Mouse (Mus musculus): ENCODE measurements at regions not wholly inside any gene's neighbourhood (a gene's known extent, or its start where the extent isn't known, plus 50 kb on each side); places are given as distances from the start of the nearest gene placed in this dataset.
A peak's percentile ranks its signal among the peaks of the same experiment; 100 is the strongest.

GRCm38 (mm10) chr9:120733681-120734465 lies 162.6 kb downstream of the Rpl14 start:
- no peak for DNase-seq (ENCODE audit: extremely low spot score in 1 of 2, low spot score in 2 of 2)
- no peak overlapping the region; the same call in 1 of the 2 replicates for H3K27ac ChIP-seq
- intact Hi-C loops (cut with DNase I), result no loop called here

GRCm38 (mm10) chr9:120735217-120735616 lies 164.0 kb downstream of the Rpl14 start:
- intact Hi-C loops (cut with DNase I), result no loop called here
- DNase-seq (ENCODE audit: extremely low spot score in 1 of 2, low spot score in 2 of 2), result no peak
- Histone ChIP-seq H3K27ac (no peak overlapping the region), H3K4me3 (no peak overlapping the region)
- TF ChIP-seq CTCF (IDR thresholded peaks at IDR 0.05), result no peak

More at GRCm38 (mm10) chr9:120733681-120734465, 162.6 kb downstream of the Rpl14 start:
- peak; percentile 41 for TF ChIP-seq CTCF (IDR thresholded peaks at IDR 0.05)
- no peak overlapping the region for H3K4me3 ChIP-seq

GRCm38 (mm10) chr9:120737956-120738355 lies 166.7 kb downstream of the Rpl14 start:
- TF ChIP-seq CTCF (IDR thresholded peaks at IDR 0.05), result no peak
- Histone ChIP-seq H3K27ac (no peak overlapping the region), H3K4me3 (no peak overlapping the region)
- intact Hi-C loops (cut with DNase I), result no loop called here
- no peak for DNase-seq (ENCODE audit: extremely low spot score in 1 of 2, low spot score in 2 of 2)

- H3K27ac ChIP-seq, result peak overlapping the region; percentile 52
- DNase-seq (ENCODE audit: extremely low spot score in 1 of 2, low spot score in 2 of 2), result peak in 1 of 2 experiments; percentile 15
- intact Hi-C loops (cut with DNase I), result no loop called here
- H3K4me3 ChIP-seq, result no peak overlapping the region
- TF ChIP-seq CTCF (IDR thresholded peaks at IDR 0.05), result no peak
Observed at GRCm38 (mm10) chr9:120739199-120739952, 168.1 kb downstream of the Rpl14 start.

- TF ChIP-seq CTCF (IDR thresholded peaks at IDR 0.05), result no peak
- intact Hi-C loops (cut with DNase I), result no loop called here
- no peak overlapping the region for H3K4me3 ChIP-seq
- H3K27ac ChIP-seq, result peak overlapping the region; percentile 40
- no peak for DNase-seq (ENCODE audit: extremely low spot score in 1 of 2, low spot score in 2 of 2)
Observed at GRCm38 (mm10) chr9:120739953-120740524, 168.8 kb downstream of the Rpl14 start.

- TF ChIP-seq CTCF (IDR thresholded peaks at IDR 0.05), result no peak
- Histone ChIP-seq H3K4me3 (no peak overlapping the region), H3K27ac (no peak overlapping the region)
- intact Hi-C loops (cut with DNase I), result no loop called here
- DNase-seq (ENCODE audit: extremely low spot score in 1 of 2, low spot score in 2 of 2), result no peak
Observed at GRCm38 (mm10) chr9:120741521-120741920, 170.3 kb downstream of the Rpl14 start.

- intact Hi-C loops (cut with DNase I), result no loop called here
- Histone ChIP-seq H3K27ac (no peak overlapping the region), H3K4me3 (no peak overlapping the region)
- TF ChIP-seq CTCF (IDR thresholded peaks at IDR 0.05), result no peak
- no peak for DNase-seq (ENCODE audit: extremely low spot score in 1 of 2, low spot score in 2 of 2)
Observed at GRCm38 (mm10) chr9:120743455-120743854, 172.2 kb downstream of the Rpl14 start.

GRCm38 (mm10) chr9:120745674-120746073 lies 174.4 kb downstream of the Rpl14 start:
- intact Hi-C loops (cut with DNase I), result no loop called here
- H3K27ac ChIP-seq, result no peak overlapping the region
- TF ChIP-seq CTCF (IDR thresholded peaks at IDR 0.05), result no peak
- DNase-seq (ENCODE audit: extremely low spot score in 1 of 2, low spot score in 2 of 2), result no peak
- H3K4me3 ChIP-seq, result no peak overlapping the region

- intact Hi-C loops (cut with DNase I), result no loop called here
- no peak for TF ChIP-seq CTCF (IDR thresholded peaks at IDR 0.05)
- no peak overlapping the region for H3K27ac ChIP-seq
- no peak overlapping the region for H3K4me3 ChIP-seq
- DNase-seq (ENCODE audit: extremely low spot score in 1 of 2, low spot score in 2 of 2), result no peak
Observed at GRCm38 (mm10) chr9:120750820-120751219, 178.2 kb upstream of the Ctnnb1 start.

- no peak for TF ChIP-seq CTCF (IDR thresholded peaks at IDR 0.05)
- Histone ChIP-seq H3K27ac (no peak overlapping the region), H3K4me3 (no peak overlapping the region)
- DNase-seq (ENCODE audit: extremely low spot score in 1 of 2, low spot score in 2 of 2), result no peak
- intact Hi-C loops (cut with DNase I), result no loop called here
Observed at GRCm38 (mm10) chr9:120751686-120752484, 177.1 kb upstream of the Ctnnb1 start.

GRCm38 (mm10) chr9:120754151-120754550 lies 174.9 kb upstream of the Ctnnb1 start:
- H3K4me3 ChIP-seq, result no peak overlapping the region
- no peak overlapping the region for H3K27ac ChIP-seq
- intact Hi-C loops (cut with DNase I), result no loop called here
- no peak for TF ChIP-seq CTCF (IDR thresholded peaks at IDR 0.05)
- no peak for DNase-seq (ENCODE audit: extremely low spot score in 1 of 2, low spot score in 2 of 2)
